Mouse (Mus musculus) testis, adult 2 months (tissue): ENCODE measurements around the gene Lin7b.

Experiments used
- CTCF ChIP-seq: fragments of 200-500 bp; IDR thresholded peaks from 2 replicates; pipeline ENCODE4 v1.5.1; 2012; ENCODE audit warnings: low read depth, mild to moderate bottlenecking, inconsistent platforms, low read length, moderate library complexity; ENCODE audit not compliant: control insufficient read depth, insufficient read depth, insufficient replicate concordance
- POLR2A ChIP-seq: fragments of 200-500 bp; IDR thresholded peaks from 2 replicates; pipeline ENCODE4 v1.6.1; 2012; ENCODE audit warnings: low read depth, mild to moderate bottlenecking, inconsistent platforms, low read length, moderate library complexity; ENCODE audit not compliant: control insufficient read depth

DNA sequence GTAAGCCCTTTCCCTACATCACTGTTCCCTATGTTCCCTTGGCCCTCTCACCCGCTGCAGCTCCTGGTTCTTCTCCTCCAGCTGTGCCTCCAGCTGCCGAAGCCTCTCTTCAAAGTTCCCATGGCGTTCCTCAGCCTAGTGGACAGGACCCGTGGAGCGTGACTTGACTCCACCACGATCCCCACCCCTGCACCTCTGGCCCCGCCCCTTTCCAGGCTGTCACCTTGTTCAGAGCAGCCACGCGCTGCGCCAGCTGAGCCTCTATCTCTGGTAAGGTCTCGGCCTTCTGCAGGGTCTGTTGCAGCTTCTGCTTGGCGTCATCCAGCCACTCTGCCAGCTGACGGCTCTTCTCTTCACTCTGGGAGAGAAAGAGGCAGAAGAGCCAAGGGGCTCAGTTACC is 14.3 kb downstream of the Lin7b start:
- TF ChIP-seq CTCF (no peak), POLR2A (no peak)
